8 mouse cellular contexts compared by ENCODE assay signal in the genomic region with DNA sequence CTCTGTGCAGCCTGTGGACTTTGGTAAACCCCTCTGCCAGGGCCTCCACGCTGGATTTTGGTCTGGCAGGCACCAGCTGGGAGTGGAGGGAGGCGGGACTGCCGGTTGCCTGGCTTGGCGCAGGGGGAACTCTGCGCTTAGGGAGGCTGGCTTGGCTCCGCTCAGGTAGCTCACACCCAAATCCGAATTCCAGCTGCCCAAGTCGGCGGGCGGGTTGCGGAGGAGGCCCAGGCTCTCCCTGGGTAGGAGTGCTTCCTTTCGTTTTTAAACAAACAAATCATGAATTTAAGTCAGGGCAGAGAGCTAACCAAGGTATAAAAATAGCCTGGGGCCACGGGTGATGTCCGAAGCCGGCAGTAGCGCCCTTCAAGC. TPM values are rescaled to one million over a fixed set of nuclear protein-coding genes. Genes with fewer than 3 reads are reported as not detected.
DNase-seq lines count a peak whose midpoint lies in the region; ATAC-seq lines count a peak whose summit lies in the region.

A gene (plus strand): TSS at position 335 of the 372 bp plus-strand sequence.

- H3K27me3 ChIP-seq in embryonic facial prominence, embryonic 12.5 days: no peaks in the 10 kb centered on the region
- peaks cover 17% of the 10 kb centered on the region; the same call in 1 of the 2 replicates for H3K27me3 ChIP-seq in heart, embryonic 13.5 days (replicated peaks)
- H3K27me3 ChIP-seq in lung, embryonic 16.5 days (ENCODE audit: control insufficient read depth, insufficient read depth, low read depth, low read length): no peaks in the 10 kb centered on the region

- H3K36me3 ChIP-seq in embryonic facial prominence, embryonic 12.5 days: no peaks in the 10 kb centered on the region
- no peaks in the 10 kb centered on the region for H3K36me3 ChIP-seq in heart, embryonic 13.5 days
- no peaks in the 10 kb centered on the region for H3K36me3 ChIP-seq in lung, embryonic 16.5 days (ENCODE audit: control insufficient read depth, insufficient read depth, low read length)

- peak within 1 kb of the TSS; percentile 85 for H3K4me3 ChIP-seq in embryonic facial prominence, embryonic 12.5 days
- peak within 1 kb of the TSS; percentile 95 for H3K4me3 ChIP-seq in heart, embryonic 13.5 days
- H3K4me3 ChIP-seq in lung, embryonic 16.5 days (ENCODE audit: low read length): peak within 1 kb of the TSS; percentile 88

- peak within 1 kb of the TSS; percentile 94 for H3K4me2 ChIP-seq in embryonic facial prominence, embryonic 12.5 days (replicated peaks)
- H3K4me2 ChIP-seq in heart, embryonic 13.5 days: peak within 1 kb of the TSS; percentile 98
- peak within 1 kb of the TSS; percentile 97 for H3K4me2 ChIP-seq in lung, embryonic 16.5 days (ENCODE audit: low read depth, low read length)

- H3K9ac ChIP-seq in embryonic facial prominence, embryonic 12.5 days: peak within 1 kb of the TSS; percentile 93
- H3K9ac ChIP-seq in heart, embryonic 13.5 days: peak within 1 kb of the TSS; percentile 99
- peak within 1 kb of the TSS; percentile 98 for H3K9ac ChIP-seq in lung, embryonic 16.5 days (ENCODE audit: low read length)

- peak; percentile 3 for ATAC-seq in embryonic facial prominence, embryonic 12.5 days (ENCODE audit: insufficient number of reproducible peaks, insufficient read depth, low FRiP score, low TSS enrichment)
- no peak for ATAC-seq in heart, embryonic 13.5 days (ENCODE audit: extremely low read depth, insufficient number of reproducible peaks, low FRiP score, low TSS enrichment)
- ATAC-seq in lung, embryonic 16.5 days (ENCODE audit: low read depth): peak; percentile 63
- ATAC-seq in inflammation-experienced regulatory T-cells, adult 6 months: no peak

- H3K27ac ChIP-seq in embryonic facial prominence, embryonic 12.5 days: peak within 1 kb of the TSS; percentile 99
- H3K27ac ChIP-seq in heart, embryonic 13.5 days (replicated peaks): peak within 1 kb of the TSS; percentile 97
- peak within 1 kb of the TSS; percentile 97 for H3K27ac ChIP-seq in lung, embryonic 16.5 days (ENCODE audit: low read length)

- H3K9me3 ChIP-seq in embryonic facial prominence, embryonic 12.5 days: no peaks in the 10 kb centered on the region
- no peaks in the 10 kb centered on the region for H3K9me3 ChIP-seq in heart, embryonic 13.5 days
- no peaks in the 10 kb centered on the region for H3K9me3 ChIP-seq in lung, embryonic 16.5 days (ENCODE audit: control insufficient read depth, low read length)

- 2% methylated on average over 16 of the region's 16 CpGs for WGBS in embryonic facial prominence, embryonic 12.5 days
- WGBS in heart, embryonic 13.5 days: 4% methylated on average over 16 of the region's 16 CpGs
- under 1% methylated on average over 16 of the region's 16 CpGs for WGBS in lung, embryonic 16.5 days

- peak; percentile 23 for DNase-seq in thymus, postnatal 14 days
- no peak for DNase-seq in thymus, postnatal 10 days (ENCODE audit: low spot score in 2 of 2)
- DNase-seq in kidney, postnatal 14 days: peak; percentile 86
- DNase-seq in ovary, postnatal 36 days (ENCODE audit: low spot score): peak; percentile 76

- H3K4me1 ChIP-seq in embryonic facial prominence, embryonic 12.5 days: peaks cover 54% of the 10 kb centered on the region
- H3K4me1 ChIP-seq in heart, embryonic 13.5 days: peaks cover 66% of the 10 kb centered on the region
- peaks cover 45% of the 10 kb centered on the region for H3K4me1 ChIP-seq in lung, embryonic 16.5 days (replicated peaks; ENCODE audit: control insufficient read depth, insufficient read depth, low read length)

RNA-seq across cellular contexts. Expression of the gene that starts here (rescaled TPM):
- 14.7 and 15.9 TPM in 2 replicates for polyA plus RNA-seq in embryonic facial prominence, embryonic 12.5 days (2016; fragmentation: Nextera tagmentation; extraction: Ambion mirVana)
- 6.7 and 7.4 TPM in 2 replicates for polyA plus RNA-seq in heart, embryonic 13.5 days (2015; fragmentation: Nextera tagmentation; extraction: Ambion mirVana)
- 11.3 TPM in 2 replicates for polyA plus RNA-seq in lung, embryonic 16.5 days (2015; fragmentation: Nextera tagmentation; extraction: Ambion mirVana)
- polyA plus RNA-seq in inflammation-experienced regulatory T-cells, adult 6 months (2017; shearing (Covaris generic)): 1 to 10 TPM; 5.3 to 7.3 (median 5.7) TPM

Comparison
In these comparisons a context has a peak if more than half of its experiments do, and no peak if none do; other contexts are left out.
1. DNase-seq: peak in thymus, postnatal 14 days (single experiment), kidney, postnatal 14 days (single experiment) and ovary, postnatal 36 days (single experiment); none in thymus, postnatal 10 days (0 of 2).
2. ATAC-seq: peak in embryonic facial prominence, embryonic 12.5 days (single experiment) and lung, embryonic 16.5 days (single experiment); none in heart, embryonic 13.5 days (single experiment) and inflammation-experienced regulatory T-cells, adult 6 months (single experiment).
3. Peak in every context shown above with its lines, with median percentiles within 50 percentile points of each other: H3K27ac ChIP-seq, H3K4me2 ChIP-seq, H3K4me3 ChIP-seq and H3K9ac ChIP-seq.